Mouse (Mus musculus) kidney, postnatal 0 days (tissue): ENCODE results near the gene Trrap. TPM values are rescaled to one million over a fixed set of nuclear protein-coding genes. Genes with fewer than 3 reads are reported as not detected.
A peak's percentile ranks its signal among the peaks of the same experiment; 100 is the strongest.

Experiments used
- ATAC-seq: fragments of 200-750 bp; cut with Nextera tagmentation; replicated peaks from 2 replicates; pipeline ENCODE4 v1.8.0; 2017; ENCODE audit warnings: low read depth, moderate number of reproducible peaks, moderate TSS enrichment, moderate library complexity; ENCODE audit not compliant: low FRiP score
- DNase-seq: peaks from one replicate; pipeline ENCODE4 v3.0.0-alpha.2; 2016; ENCODE audit warnings: low spot score
- H3K27ac ChIP-seq: fragments of 300-500 bp; sonication (generic); 2 replicates; pipeline ENCODE4 v1.5.1; 2014; ENCODE audit warnings: mild to moderate bottlenecking
- H3K27me3 ChIP-seq: fragments of 300-500 bp; sonication (generic); 2 replicates; pipeline ENCODE4 v1.6.1; 2014; ENCODE audit warnings: low read length, mixed read lengths; ENCODE audit not compliant: insufficient read depth
- H3K36me3 ChIP-seq: fragments of 300-500 bp; sonication (generic); 2 replicates; pipeline ENCODE4 v1.6.1; 2014; ENCODE audit warnings: low read length, mixed read lengths; ENCODE audit not compliant: insufficient read depth
- H3K4me1 ChIP-seq: fragments of 300-500 bp; sonication (generic); replicated peaks from 2 replicates; pipeline ENCODE4 v1.6.1; 2014; ENCODE audit warnings: antibody characterized with exemption, low read length, mixed read lengths; ENCODE audit not compliant: insufficient read depth
- H3K4me2 ChIP-seq: fragments of 300-500 bp; sonication (generic); 2 replicates; pipeline ENCODE4 v1.6.1; 2014; ENCODE audit warnings: mild to moderate bottlenecking, low read length, moderate library complexity, mixed read lengths
- H3K4me3 ChIP-seq: fragments of 300-500 bp; sonication (generic); replicated peaks from 2 replicates; pipeline ENCODE4 v1.5.1; 2014; ENCODE audit warnings: low read depth, low read length
- H3K9ac ChIP-seq: fragments of 300-500 bp; sonication (generic); 2 replicates; pipeline ENCODE4 v1.6.1; 2014; ENCODE audit warnings: low read depth, low read length
- H3K9me3 ChIP-seq: fragments of 300-500 bp; sonication (generic); replicated peaks from 2 replicates; pipeline ENCODE4 v1.6.1; 2016; ENCODE audit warnings: low read length, inconsistent platforms, mixed read lengths
- CTCF ChIP-seq: IDR thresholded peaks from 2 replicates; pipeline ENCODE4 v1.5.1; 2016; ENCODE audit warnings: antibody characterized with exemption, low read depth, mild to moderate bottlenecking, moderate library complexity
- WGBS: fragments of 180-500 bp; shearing (Covaris S2); extraction: QIAGEN DNeasy Blood & Tissue Kit; methylation state at CpG from one replicate; pipeline ENCODE4 v1.1.7; 2014; 5-methylcytosine and 5-hydroxymethylcytosine counted together
- polyA plus RNA-seq: library from polyadenylated mRNA; unstranded; fragments of >200 nt; fragmentation: Nextera tagmentation; extraction: Ambion mirVana; gene quantifications from 2 replicates; pipeline ENCODE4 v1.2.1, GENCODE M21; 2015

Trrap gene
- polyA plus RNA-seq, 1 experiment from 2014 or later: 41.1 TPM

GRCm38 (mm10) chr5:144870782-144871181, 103.2 kb downstream of the Trrap start:
- WGBS: 68% methylated on average over 7 of the region's 7 CpGs
- H3K36me3 ChIP-seq: no peaks in the 10 kb centered on the region
- no peaks in the 10 kb centered on the region for H3K27me3 ChIP-seq
- no peak overlapping the region for H3K4me2 ChIP-seq
- no peak overlapping the region for H3K4me3 ChIP-seq
- ATAC-seq (no peak), DNase-seq (peak; percentile 47)
- no peak overlapping the region for H3K27ac ChIP-seq
- no peaks in the 10 kb centered on the region for H3K4me1 ChIP-seq
- no peak overlapping the region for H3K9ac ChIP-seq
- TF ChIP-seq CTCF: no peak
- no peaks in the 10 kb centered on the region for H3K9me3 ChIP-seq

- H3K27me3 ChIP-seq: no peaks in the 10 kb centered on the region
- no peak overlapping the region for H3K4me3 ChIP-seq
- peak; percentile 50; the same call in 1 of the 2 replicates for TF ChIP-seq CTCF
- DNase-seq (no peak), ATAC-seq (no peak)
- H3K36me3 ChIP-seq: no peaks in the 10 kb centered on the region
- WGBS: 82% methylated on average over 1 of the region's 1 CpGs
- no peak overlapping the region for H3K4me2 ChIP-seq
- H3K27ac ChIP-seq: no peak overlapping the region
- H3K4me1 ChIP-seq: no peaks in the 10 kb centered on the region
- no peak overlapping the region for H3K9ac ChIP-seq
- no peaks in the 10 kb centered on the region for H3K9me3 ChIP-seq
Measured at GRCm38 (mm10) chr5:144871775-144872174, 104.2 kb downstream of the Trrap start.

- 76% methylated on average over 5 of the region's 5 CpGs for WGBS
- ATAC-seq (no peak), DNase-seq (no peak)
Measured at GRCm38 (mm10) chr5:144872326-144872725, 104.8 kb downstream of the Trrap start.

GRCm38 (mm10) chr5:144872867-144873266, 105.3 kb downstream of the Trrap start:
- DNase-seq (no peak), ATAC-seq (no peak)
- H3K4me2 ChIP-seq: no peak overlapping the region
- H3K4me3 ChIP-seq: no peak overlapping the region
- no peaks in the 10 kb centered on the region for H3K36me3 ChIP-seq
- H3K27ac ChIP-seq: no peak overlapping the region
- no peaks in the 10 kb centered on the region for H3K4me1 ChIP-seq
- no peak overlapping the region for H3K9ac ChIP-seq
- H3K27me3 ChIP-seq: no peaks in the 10 kb centered on the region
- TF ChIP-seq CTCF: no peak
- 87% methylated on average over 3 of the region's 3 CpGs for WGBS
- H3K9me3 ChIP-seq: no peaks in the 10 kb centered on the region

More at GRCm38 (mm10) chr5:144872326-144872725, 104.8 kb downstream of the Trrap start:
- TF ChIP-seq CTCF: no peak
- Histone ChIP-seq H3K4me1 (no peaks in the 10 kb centered on the region), H3K27me3 (no peaks in the 10 kb centered on the region), H3K9me3 (no peaks in the 10 kb centered on the region), H3K36me3 (no peaks in the 10 kb centered on the region), H3K4me3 (no peak overlapping the region), H3K4me2 (no peak overlapping the region), H3K27ac (no peak overlapping the region), H3K9ac (0 out of 2 replicates have a peak overlapping the region, but pooled peaks have one; percentile 13)

GRCm38 (mm10) chr5:144875227-144875626, 107.7 kb downstream of the Trrap start:
- Histone ChIP-seq H3K9ac (no peak overlapping the region), H3K36me3 (peaks cover 15% of the 10 kb centered on the region; the same call in 1 of the 2 replicates), H3K4me3 (no peak overlapping the region), H3K9me3 (no peaks in the 10 kb centered on the region), H3K27ac (no peak overlapping the region), H3K4me1 (no peaks in the 10 kb centered on the region), H3K27me3 (no peaks in the 10 kb centered on the region), H3K4me2 (no peak overlapping the region)
- TF ChIP-seq CTCF: no peak
- no peak for DNase-seq
- no peak for ATAC-seq
- WGBS: 90% methylated on average over 6 of the region's 6 CpGs

- H3K9me3 ChIP-seq: no peaks in the 10 kb centered on the region
- 15% methylated on average over 13 of the region's 13 CpGs for WGBS
- H3K4me1 ChIP-seq: no peaks in the 10 kb centered on the region
- ATAC-seq (no peak), DNase-seq (peak; percentile 73)
- H3K9ac ChIP-seq: no peak overlapping the region
- H3K4me3 ChIP-seq: no peak overlapping the region
- H3K27ac ChIP-seq: no peak overlapping the region
- peaks cover 21% of the 10 kb centered on the region; the same call in 1 of the 2 replicates for H3K36me3 ChIP-seq
- peak; percentile 93 for TF ChIP-seq CTCF
- H3K4me2 ChIP-seq: no peak overlapping the region
- H3K27me3 ChIP-seq: no peaks in the 10 kb centered on the region
Measured at GRCm38 (mm10) chr5:144875892-144876291, 108.4 kb downstream of the Trrap start.

GRCm38 (mm10) chr5:144877021-144877420, 109.5 kb downstream of the Trrap start:
- Histone ChIP-seq H3K9ac (no peak overlapping the region), H3K4me1 (no peaks in the 10 kb centered on the region), H3K9me3 (no peaks in the 10 kb centered on the region), H3K27me3 (no peaks in the 10 kb centered on the region), H3K36me3 (peaks cover 33% of the 10 kb centered on the region; the same call in 1 of the 2 replicates), H3K4me2 (no peak overlapping the region), H3K4me3 (no peak overlapping the region), H3K27ac (no peak overlapping the region)
- no peak for DNase-seq
- TF ChIP-seq CTCF: no peak
- no peak for ATAC-seq
- WGBS: 92% methylated on average over 15 of the region's 15 CpGs
